Mouse (Mus musculus): ENCODE measurements at regions not wholly inside any gene's neighbourhood (a gene's known extent, or its start where the extent isn't known, plus 50 kb on each side); places are given as distances from the start of the nearest gene placed in this dataset.

GRCm38 (mm10) chrX:158920217-158920616, 289.9 kb upstream of the Rps6ka3 start:
- DNase-seq = no peak

GRCm38 (mm10) chrX:158921424-158921823, 288.7 kb upstream of the Rps6ka3 start:
- no peak for DNase-seq

DNA sequence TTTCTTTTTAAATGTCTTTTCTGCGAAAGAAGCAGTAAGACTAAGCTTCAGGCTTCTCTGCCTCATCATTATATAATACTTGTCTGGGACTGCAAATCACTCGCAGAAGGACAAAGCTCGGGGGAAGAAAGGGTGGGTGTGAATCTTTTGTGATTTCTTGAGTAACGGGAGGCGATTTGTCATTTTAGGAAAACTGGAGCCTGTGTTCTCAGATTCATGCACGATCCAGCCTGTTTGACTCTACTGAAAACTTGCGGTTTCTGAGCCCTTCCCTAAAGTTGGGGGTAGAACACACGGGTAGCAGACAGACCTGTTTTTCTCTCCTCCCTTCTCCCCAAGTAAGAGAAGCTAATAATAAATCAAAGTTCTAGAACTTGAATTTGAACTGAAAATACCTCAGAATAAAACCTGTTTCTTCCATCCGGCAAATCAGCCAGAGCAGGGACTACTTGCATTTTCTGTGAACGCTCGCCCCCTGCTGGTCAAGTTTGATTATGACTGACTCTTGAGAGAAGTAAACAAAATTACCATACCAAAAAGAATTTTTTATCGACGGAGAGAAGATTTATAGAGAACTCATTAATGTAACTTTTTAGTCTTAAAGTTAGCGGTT, 288.2 kb upstream of the Rps6ka3 start:
- DNase-seq = no peak

DNA sequence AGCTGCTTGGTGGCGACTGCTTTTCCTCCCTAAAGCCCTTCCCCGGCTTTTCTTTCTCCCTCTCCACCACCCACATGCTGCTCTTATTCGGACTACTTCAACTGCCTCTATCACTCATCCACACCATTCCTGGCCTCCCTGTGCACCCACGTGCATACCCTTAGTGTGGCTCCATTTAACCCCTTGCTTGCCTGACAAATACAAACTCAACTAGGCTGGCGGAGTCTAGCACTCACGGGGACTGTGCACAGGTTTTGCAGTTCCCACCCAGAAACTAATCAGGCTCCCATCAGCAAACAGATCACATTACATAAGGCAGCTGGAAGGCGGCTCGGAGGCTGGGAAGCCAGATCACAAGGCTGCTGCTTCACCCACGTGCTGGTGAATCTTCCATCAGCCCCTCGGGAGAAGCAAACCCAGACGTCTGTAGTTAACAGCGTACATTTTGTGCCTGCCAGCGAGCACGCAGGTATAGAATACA, 287.0 kb upstream of the Rps6ka3 start:
- DNase-seq = peak; percentile 83

GRCm38 (mm10) chrX:158923657-158924489, 286.2 kb upstream of the Rps6ka3 start:
- DNase-seq = no peak

GRCm38 (mm10) chrX:158924490-158925398, 285.4 kb upstream of the Rps6ka3 start:
- DNase-seq = no peak

- DNase-seq = no peak
Observed at GRCm38 (mm10) chrX:158931864-158932263, 278.2 kb upstream of the Rps6ka3 start.

DNA sequence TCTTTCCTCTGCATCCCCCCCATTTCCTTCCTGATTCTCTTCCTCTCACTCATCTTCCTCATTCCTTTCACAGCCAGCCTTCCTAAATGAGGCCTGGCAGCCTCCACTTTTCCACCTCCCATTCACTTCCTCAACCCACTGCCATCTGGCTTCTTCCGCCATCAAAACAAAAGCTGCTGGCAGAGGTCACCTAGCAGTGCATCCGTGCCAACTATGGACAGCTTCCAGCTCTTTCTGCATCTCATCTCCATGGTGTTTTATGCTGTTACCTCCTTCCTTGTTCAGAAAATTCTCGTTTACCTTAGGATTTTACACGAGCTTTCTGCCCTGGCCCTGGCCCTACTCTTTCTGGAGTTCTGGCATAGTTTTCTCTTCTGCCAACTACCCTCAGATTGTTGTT, 262.9 kb upstream of the Rps6ka3 start:
- peak; percentile 15 for DNase-seq

- no peak for DNase-seq
Observed at GRCm38 (mm10) chrX:158971726-158972125, 238.4 kb upstream of the Rps6ka3 start.

DNA sequence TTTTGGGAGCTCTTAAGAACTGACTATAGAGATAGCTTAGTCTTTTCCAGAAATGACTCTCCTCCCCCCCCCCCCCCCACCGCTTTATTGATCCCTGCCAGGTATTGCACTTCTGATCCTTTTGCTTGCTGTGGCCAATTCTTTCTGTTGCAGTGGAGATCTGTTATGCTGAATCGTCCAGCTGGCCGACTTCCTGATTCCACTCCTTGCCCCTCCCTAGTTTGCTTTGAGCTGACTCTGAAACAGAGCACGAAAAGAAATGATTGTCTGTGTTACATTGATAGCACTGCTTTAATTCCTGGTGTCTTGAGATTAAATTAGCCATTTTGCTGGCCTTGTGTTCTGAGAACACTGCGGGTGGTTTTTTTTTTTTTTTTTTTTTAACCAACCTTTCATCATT, 233.5 kb upstream of the Rps6ka3 start:
- DNase-seq = no peak

DNA sequence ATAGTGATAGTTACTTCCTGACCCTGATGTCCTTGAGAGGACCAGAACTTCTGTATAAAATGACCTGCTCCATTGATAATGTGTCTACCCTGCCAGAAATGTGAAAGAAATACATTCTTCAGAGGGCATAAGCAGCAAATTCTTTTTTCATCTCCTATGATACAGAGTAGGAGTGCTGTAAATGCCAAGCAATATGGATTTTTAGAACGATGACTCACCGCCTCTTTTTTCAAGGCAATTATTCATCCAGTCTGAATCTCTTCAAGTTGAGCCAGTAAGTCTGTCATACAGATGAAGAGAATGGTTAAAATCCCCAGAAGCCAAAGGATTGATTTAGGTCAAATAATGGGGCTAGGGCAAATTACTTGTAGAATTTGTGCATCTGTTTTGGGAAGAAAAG, 225.4 kb upstream of the Rps6ka3 start:
- DNase-seq = no peak

DNA sequence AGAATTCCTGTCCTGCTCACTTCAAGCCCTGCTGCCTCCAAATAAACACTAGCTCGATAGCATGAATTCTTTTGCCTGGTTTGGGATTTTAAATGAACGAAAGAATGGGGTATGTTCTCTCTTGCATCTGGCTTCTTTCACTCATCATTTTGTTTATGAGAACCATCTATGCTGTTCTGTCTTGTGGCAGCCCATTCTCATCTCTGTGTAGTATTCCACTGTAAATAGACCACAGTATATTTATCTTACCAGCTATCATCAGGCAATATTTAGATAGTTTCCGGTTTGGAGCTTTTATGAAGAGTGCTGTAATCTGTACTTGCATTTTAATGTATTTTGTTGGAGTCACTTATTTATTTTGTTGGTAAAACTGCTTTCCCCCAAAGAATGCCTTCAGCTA, 222.4 kb upstream of the Rps6ka3 start:
- no peak for DNase-seq

- DNase-seq = no peak
Observed at GRCm38 (mm10) chrX:159018955-159019354, 191.2 kb upstream of the Rps6ka3 start.

- DNase-seq = no peak
Observed at GRCm38 (mm10) chrX:159026311-159026710, 183.8 kb upstream of the Rps6ka3 start.

- no peak for DNase-seq
Observed at GRCm38 (mm10) chrX:159031927-159032326, 178.2 kb upstream of the Rps6ka3 start.

DNA sequence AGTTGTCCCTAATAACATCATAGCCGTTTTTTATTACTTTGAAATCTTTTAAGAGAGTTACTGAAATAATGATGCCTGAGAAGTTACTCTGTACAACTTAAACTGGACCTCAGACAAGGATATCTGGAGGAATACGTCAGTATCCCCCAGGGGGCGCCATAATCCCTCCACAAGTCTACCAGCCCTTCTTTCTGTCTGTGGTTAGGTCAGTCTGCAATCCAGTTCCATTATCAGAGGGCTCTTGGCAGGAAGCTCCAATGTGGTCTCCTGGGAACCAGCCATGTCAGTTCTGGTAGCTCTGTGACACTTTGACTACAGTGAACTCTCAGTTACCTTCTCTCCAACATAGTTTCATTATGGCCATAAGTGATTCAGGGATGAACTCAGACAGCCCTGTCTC, 166.7 kb upstream of the Rps6ka3 start:
- DNase-seq = peak; percentile 95

- DNase-seq = no peak
Observed at GRCm38 (mm10) chrX:159047876-159048275, 162.2 kb upstream of the Rps6ka3 start.

DNA sequence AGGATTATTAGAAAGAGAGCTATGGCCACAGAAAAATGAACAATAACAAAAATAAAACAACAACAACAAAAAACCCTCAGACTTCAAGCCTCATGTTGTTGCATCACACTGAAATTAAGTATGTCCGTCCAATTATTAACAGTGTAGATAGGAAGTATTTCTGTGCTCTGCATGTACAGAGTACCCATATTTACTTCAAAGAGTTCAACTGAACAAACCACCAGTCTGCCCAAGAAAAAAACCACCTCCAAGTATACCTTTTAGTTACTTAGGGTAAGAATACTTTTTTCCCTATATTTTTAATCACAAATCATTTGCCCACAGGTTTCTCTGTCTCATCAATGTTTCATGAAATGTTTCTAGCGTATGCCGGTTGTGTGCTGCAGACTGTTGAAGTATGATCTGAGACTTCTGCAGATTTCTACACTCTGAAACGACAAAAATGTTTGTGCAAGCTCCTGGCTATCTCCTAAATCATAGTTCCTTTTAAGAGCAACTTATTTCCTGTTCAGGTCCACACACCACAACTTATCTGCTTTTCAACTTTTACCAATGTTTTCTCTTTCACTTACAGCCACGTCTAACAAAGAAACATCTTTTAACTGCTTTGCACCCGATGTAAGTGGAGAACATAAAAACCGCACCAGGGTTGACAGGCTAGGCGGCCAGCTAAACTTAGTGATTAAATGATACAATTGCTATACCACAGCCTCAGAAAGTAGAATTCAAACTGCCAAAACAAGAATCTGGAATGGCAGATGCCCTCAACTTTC, 154.2 kb upstream of the Rps6ka3 start:
- no peak for DNase-seq

- no peak for DNase-seq
Observed at GRCm38 (mm10) chrX:159056462-159056805, 153.7 kb upstream of the Rps6ka3 start.

GRCm38 (mm10) chrX:159058931-159059330, 151.2 kb upstream of the Rps6ka3 start:
- DNase-seq = no peak

GRCm38 (mm10) chrX:159061322-159061721, 148.8 kb upstream of the Rps6ka3 start:
- DNase-seq = no peak

GRCm38 (mm10) chrX:159066212-159066611, 143.9 kb upstream of the Rps6ka3 start:
- no peak for DNase-seq

- no peak for DNase-seq
Observed at GRCm38 (mm10) chrX:159072647-159073046, 137.5 kb upstream of the Rps6ka3 start.
